Mouse (Mus musculus): ENCODE data around the gene Klhl2.

DNA sequence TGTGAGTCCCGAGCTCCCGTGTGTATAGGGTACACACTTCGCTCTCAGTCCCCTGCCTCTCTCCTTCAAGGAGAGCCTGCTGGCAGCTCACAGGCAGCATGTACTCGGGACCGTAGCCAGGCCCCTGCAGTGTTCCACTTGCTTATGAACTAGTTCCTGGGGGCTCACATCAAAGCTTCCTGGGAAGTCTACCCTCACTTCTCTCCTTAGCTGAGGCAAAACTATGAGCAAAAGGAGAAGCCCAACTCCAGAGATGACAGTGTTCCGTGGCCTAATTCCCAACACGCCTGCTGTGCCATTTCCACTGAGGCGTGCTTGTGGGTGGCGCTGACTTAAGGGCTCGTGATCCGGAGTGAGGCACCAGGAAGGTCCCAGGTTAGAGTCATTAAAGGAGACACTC lies 25.9 kb downstream of the Klhl2 start:
- TF ChIP-seq POLR2A (IDR thresholded peaks at IDR 0.05; ENCODE audit: low read depth, low read length) (no peak), CTCF (IDR thresholded peaks at IDR 0.05; ENCODE audit: extremely low read depth, insufficient read depth, insufficient read length, insufficient replicate concordance) (no peak)

Measured in spleen, adult 2 months (tissue).